Mouse (Mus musculus): ENCODE measurements at regions not wholly inside any gene's neighbourhood (a gene's known extent, or its start where the extent isn't known, plus 50 kb on each side); places are given as distances from the start of the nearest gene placed in this dataset.
"Not testable (repeated sequence)": the region's sequence is repeated elsewhere in the genome, so short reads cannot be mapped to it uniquely, and the experiment has no call there.

- no peak for DNase-seq
Measured at GRCm38 (mm10) chr12:113423736-113424597, 65.3 kb upstream of the Adam6b start.

GRCm38 (mm10) chr12:113424598-113425208, 64.6 kb upstream of the Adam6b start:
- DNase-seq = not testable (repeated sequence)

- no peak for DNase-seq
Measured at GRCm38 (mm10) chr12:113425209-113426070, 63.9 kb upstream of the Adam6b start.

- DNase-seq = no peak
Measured at GRCm38 (mm10) chr12:113426636-113427035, 62.7 kb upstream of the Adam6b start.

- DNase-seq = no peak
Measured at GRCm38 (mm10) chr12:113427339-113427738, 62.0 kb upstream of the Adam6b start.

GRCm38 (mm10) chr12:113428461-113428860, 60.9 kb upstream of the Adam6b start:
- DNase-seq = no peak

- DNase-seq = no peak
Measured at GRCm38 (mm10) chr12:113428901-113429300, 60.4 kb upstream of the Adam6b start.

- no peak for DNase-seq
Measured at GRCm38 (mm10) chr12:113430340-113430739, 59.0 kb upstream of the Adam6b start.

All from kidney, adult 8-10 months (tissue).